Mouse (Mus musculus): ENCODE measurements around the gene Atg9a.

GRCm38 (mm10) chr1:75201236-75201635 lies 9.2 kb upstream of the Atg9a start:
- TF ChIP-seq EP300 (optimal IDR thresholded peaks at IDR 0.05) (no peak), CTCF (IDR thresholded peaks at IDR 0.05; ENCODE audit: low read depth) (no peak)

All from stomach, postnatal 0 days (tissue).